Mouse (Mus musculus) cortical plate, adult 2 months (tissue): ENCODE results near the gene Tmx2. TPM values are rescaled to one million over a fixed set of nuclear protein-coding genes. Genes with fewer than 3 reads are reported as not detected.
A peak's percentile ranks its signal among the peaks of the same experiment; 100 is the strongest.

ENCODE experiments used
- H3K27ac ChIP-seq: fragments of 200-500 bp; 2 replicates; pipeline ENCODE4 v1.5.1; 2012; ENCODE audit warnings: low read length, control low read depth, inconsistent platforms; ENCODE audit not compliant: insufficient read depth
- H3K4me1 ChIP-seq: fragments of 200-500 bp; 2 replicates; pipeline ENCODE4 v1.6.1; 2011; ENCODE audit warnings: low read length; ENCODE audit not compliant: control insufficient read depth, insufficient read depth
- H3K4me3 ChIP-seq: fragments of 200-500 bp; 2 replicates; pipeline ENCODE4 v1.5.1; 2011; ENCODE audit warnings: mild to moderate bottlenecking, low read length, control low read depth; ENCODE audit not compliant: insufficient read depth
- CTCF ChIP-seq: fragments of 200-500 bp; IDR thresholded peaks from 2 replicates; pipeline ENCODE4 v1.5.1; 2011; ENCODE audit warnings: mild to moderate bottlenecking, control low read depth, low read length; ENCODE audit not compliant: insufficient read depth; ENCODE audit errors: extremely low read depth
- POLR2A ChIP-seq: fragments of 200-500 bp; IDR thresholded peaks from 2 replicates; pipeline ENCODE4 v1.6.1; 2011; ENCODE audit warnings: mild to moderate bottlenecking, low read length, control low read depth; ENCODE audit not compliant: insufficient read depth; ENCODE audit errors: extremely low read depth
- polyA plus RNA-seq: library from polyadenylated mRNA; depleted of rRNA; stranded (reverse); fragments of >200 nt; gene quantifications from 2 replicates; pipeline ENCODE4 v1.2.3, GENCODE M21; 2012

The Tmx2 gene
- polyA plus RNA-seq, 1 experiment = 274 TPM

DNA sequence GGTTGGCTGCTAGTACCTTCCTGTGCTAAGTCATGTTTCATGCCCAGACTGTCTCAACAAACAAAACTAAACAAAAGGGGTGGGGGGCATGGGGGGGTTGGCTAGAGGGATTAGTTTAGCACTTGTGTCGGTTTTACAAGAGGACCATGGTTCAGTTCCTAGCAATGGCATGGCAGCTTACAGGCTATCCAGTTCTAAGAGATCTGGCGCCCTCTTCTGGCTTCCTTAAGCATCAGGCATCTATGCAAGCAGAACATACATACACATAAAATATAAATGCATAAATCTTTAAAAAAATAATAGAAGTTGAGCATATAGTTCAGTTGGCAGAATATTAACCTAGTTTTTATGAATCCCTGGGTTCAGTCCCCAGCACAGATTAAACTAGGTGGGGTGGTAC lies 16.1 kb downstream of the Tmx2 start:
- Histone ChIP-seq H3K4me3 (no peak overlapping the region), H3K27ac (no peak overlapping the region), H3K4me1 (no peaks in the 10 kb centered on the region)
- no peak for TF ChIP-seq POLR2A
- peak; percentile 18; the same call in 1 of the 2 replicates for TF ChIP-seq CTCF

DNA sequence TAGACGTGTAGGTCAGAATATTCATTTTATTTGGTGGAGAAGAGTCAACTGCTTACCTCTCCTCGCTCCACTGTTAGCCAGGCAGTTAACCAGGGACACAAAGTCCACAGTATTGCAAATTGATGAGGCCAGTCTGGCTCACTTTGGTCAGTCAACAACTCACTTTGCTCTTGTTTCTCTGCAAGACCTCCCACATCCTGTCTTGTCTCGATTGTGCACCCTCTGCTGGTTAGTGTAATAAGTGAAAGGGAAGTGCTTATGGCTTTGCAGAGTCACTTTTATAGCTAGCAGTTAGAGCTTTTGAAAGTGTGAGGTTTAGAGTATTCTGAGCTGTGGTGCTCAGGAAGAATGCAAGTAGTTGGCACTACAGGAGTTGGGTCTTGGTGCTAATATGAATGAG lies 18.7 kb downstream of the Tmx2 start:
- Histone ChIP-seq H3K4me3 (no peak overlapping the region), H3K4me1 (no peaks in the 10 kb centered on the region), H3K27ac (no peak overlapping the region)
- TF ChIP-seq CTCF = peak; percentile 61
- no peak for TF ChIP-seq POLR2A

DNA sequence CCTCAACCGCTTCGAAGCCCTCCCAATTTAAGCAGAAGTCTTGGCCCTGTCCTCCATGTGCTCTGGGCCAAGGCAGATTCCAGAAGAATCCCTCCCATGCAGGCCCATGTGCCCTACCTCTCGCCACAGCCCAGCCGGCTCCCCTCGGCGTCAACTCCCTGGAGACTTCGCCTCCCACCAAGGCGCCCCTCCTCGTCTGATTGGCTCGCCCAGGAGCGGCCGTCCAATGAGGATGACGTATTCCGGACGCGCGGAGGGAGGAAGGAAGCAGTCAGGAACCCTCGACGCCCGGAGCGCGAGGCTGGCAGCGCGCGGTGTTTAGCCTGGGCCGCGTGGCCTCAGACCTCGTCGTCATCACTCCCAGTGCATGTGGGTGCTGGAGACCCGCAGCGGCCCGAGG lies 20.1 kb downstream of the Tmx2 start, which contains the start of gene Btbd18:
Gene Btbd18 (plus strand): TSS at position 274 of the 400 bp plus-strand sequence.
- Histone ChIP-seq H3K4me1 (no peaks in the 10 kb centered on the region), H3K27ac (no peak within 1 kb of the TSS), H3K4me3 (no peak within 1 kb of the TSS)
- TF ChIP-seq POLR2A = no peak
- no peak for TF ChIP-seq CTCF

- Histone ChIP-seq H3K27ac (no peak overlapping the region), H3K4me3 (no peak overlapping the region), H3K4me1 (no peaks in the 10 kb centered on the region)
- no peak for TF ChIP-seq POLR2A
- TF ChIP-seq CTCF = no peak
Measured at GRCm38 (mm10) chr2:84655864-84656263, 23.1 kb downstream of the Tmx2 start.

DNA sequence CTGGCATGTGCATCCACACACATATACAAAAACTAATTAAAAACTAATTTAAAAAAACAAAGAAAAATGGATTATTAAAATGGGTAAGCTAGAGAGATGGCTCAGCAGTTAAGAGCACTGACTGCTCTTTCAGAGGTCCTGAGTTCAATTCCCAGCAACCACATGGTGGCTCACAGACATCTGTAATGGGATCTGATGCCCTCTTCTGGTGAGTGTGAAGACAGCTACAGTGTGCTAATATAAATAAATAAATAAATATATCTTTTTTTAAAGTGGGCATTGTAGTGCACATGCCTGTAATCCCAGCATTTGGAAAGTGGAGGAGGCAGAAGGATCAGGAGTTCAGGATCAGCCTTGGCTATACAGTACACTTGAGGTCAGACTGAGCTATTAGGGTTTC lies 25.6 kb downstream of the Tmx2 start:
- H3K27ac ChIP-seq = no peak overlapping the region
- H3K4me1 ChIP-seq = no peaks in the 10 kb centered on the region
- H3K4me3 ChIP-seq = no peak overlapping the region
- TF ChIP-seq CTCF (0 out of 2 replicates have a peak, but pooled peaks have one; percentile 3), POLR2A (no peak)

DNA sequence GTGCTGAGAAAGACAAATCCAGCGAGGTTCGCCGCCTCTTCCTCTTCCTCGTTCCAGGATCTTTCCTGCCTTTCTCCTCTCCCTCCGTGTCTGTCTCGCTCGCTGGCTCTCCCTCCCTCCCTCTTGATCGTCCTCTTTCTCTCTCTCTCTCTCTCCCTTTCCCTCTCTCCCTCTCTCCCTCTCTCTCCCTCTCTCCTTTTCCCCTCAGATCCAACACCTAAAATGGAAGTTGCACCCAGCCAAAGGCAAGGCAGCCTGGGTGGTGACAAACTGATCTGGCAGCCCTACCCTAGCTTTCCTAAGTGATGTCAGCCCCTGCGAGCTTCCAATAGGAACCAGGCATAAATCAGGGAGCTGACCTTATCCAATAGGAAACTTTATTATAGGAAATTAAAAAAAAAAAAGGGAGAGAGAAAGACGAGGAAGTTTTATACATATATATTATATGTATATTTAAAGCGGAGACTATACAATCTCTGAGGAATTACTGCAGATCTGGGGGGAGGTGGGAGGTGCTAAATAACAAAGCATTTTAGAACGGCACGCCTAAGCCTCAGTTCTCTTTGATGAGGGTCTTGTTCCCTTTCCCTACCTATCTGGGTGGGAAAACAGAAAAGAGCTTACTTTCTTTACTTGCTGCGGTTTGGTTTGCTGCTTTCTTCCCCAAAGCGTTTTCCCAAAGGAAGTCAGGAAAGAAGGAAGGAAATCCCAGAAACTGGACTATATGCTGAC lies 28.3 kb downstream of the Tmx2 start, which contains the start of gene Ctnnd1:
Gene Ctnnd1 (minus strand): TSS at position 302 of the 732 bp plus-strand sequence.
- H3K27ac ChIP-seq = peak within 1 kb of the TSS; percentile 99
- H3K4me3 ChIP-seq = peak within 1 kb of the TSS; percentile 96
- no peaks in the 10 kb centered on the region for H3K4me1 ChIP-seq
- TF ChIP-seq POLR2A = peak; percentile 99
- no peak for TF ChIP-seq CTCF

DNA sequence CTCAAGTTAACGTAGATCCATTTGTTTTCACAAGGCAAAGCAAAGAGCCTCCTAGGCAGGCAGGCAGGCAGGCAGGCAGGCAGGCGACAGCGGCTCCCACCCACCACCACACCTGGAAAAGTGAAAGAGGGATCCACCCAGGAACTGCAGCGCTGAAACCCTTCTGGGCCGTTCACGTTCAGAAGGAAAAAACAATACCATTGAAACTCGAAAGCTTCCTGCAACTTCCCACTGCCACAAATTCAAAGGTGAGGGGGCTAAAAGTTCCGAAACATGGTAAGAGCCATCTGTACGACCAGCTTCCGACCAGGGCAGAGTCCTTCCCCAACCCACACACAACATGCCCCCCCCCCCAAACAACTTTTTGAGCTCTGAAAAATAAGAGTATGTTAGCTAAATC lies 29.3 kb downstream of the Tmx2 start:
- Histone ChIP-seq H3K4me3 (peak overlapping the region; percentile 96), H3K4me1 (no peaks in the 10 kb centered on the region), H3K27ac (no peak overlapping the region; the same call in 1 of the 2 replicates)
- TF ChIP-seq POLR2A (no peak), CTCF (no peak)

GRCm38 (mm10) chr2:84648369-84648768 lies 30.6 kb downstream of the Tmx2 start:
- Histone ChIP-seq H3K27ac (no peak overlapping the region), H3K4me3 (peak overlapping the region; percentile 96), H3K4me1 (no peaks in the 10 kb centered on the region)
- no peak for TF ChIP-seq POLR2A
- TF ChIP-seq CTCF = no peak

DNA sequence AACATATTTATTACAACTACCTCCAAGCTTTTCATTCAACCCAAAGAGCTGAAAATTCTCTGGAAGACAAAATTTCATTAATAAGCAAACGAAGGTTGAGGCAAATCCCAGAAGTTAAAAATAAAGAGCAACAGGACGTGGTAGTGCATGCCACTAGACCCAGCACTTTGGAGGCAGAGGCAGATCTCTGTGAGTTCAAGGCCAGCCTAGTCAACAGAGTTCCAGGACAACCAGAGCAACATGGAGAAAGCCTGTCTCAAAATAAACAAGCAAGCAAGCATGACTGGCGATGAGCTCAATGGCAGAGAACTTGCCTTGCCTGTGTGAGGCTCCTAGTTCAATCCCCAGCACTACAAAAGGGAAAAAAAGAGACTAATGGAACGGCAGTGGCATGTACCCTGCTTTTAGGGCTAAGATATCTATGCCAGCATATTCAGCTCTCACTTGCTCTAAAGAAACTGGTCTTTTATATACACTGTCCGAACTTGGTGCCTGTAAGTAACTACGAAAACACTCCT lies 31.8 kb downstream of the Tmx2 start:
- H3K4me3 ChIP-seq = no peak overlapping the region; the same call in 1 of the 2 replicates
- no peak for TF ChIP-seq POLR2A
- no peak for TF ChIP-seq CTCF

GRCm38 (mm10) chr2:84646138-84646537 lies 32.8 kb downstream of the Tmx2 start:
- TF ChIP-seq CTCF (no peak), POLR2A (no peak)
- Histone ChIP-seq H3K4me3 (no peak overlapping the region), H3K27ac (no peak overlapping the region), H3K4me1 (0 out of 2 replicates have a peak, but pooled peaks cover 1% of the 10 kb centered on the region)

More for the DNA sequence above, 31.8 kb downstream of the Tmx2 start:
- Histone ChIP-seq H3K27ac (no peak overlapping the region), H3K4me1 (0 out of 2 replicates have a peak, but pooled peaks cover 1% of the 10 kb centered on the region)

DNA sequence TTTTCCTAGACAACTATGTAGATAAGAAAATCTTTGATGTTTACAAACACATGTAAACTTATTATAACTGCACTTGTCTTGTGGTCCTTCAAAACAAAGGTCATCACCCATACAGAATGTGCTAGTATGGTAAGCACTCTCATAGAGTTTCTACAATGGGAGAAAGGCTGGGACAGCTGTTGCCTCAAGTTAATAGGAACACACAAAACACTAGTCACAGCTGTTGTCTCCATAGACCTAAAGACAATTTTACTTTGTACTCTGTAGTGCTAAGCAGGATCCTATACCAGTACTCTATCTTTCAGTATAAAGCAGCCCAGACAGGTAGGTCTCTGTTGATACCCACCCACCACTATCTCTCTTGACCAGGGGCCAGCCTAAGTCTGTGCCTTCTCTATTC lies 38.1 kb downstream of the Tmx2 start:
- H3K4me3 ChIP-seq = no peak overlapping the region
- no peak for TF ChIP-seq CTCF
- TF ChIP-seq POLR2A = no peak
- H3K4me1 ChIP-seq = peaks cover 7% of the 10 kb centered on the region
- H3K27ac ChIP-seq = no peak overlapping the region
